In the genomic region with DNA sequence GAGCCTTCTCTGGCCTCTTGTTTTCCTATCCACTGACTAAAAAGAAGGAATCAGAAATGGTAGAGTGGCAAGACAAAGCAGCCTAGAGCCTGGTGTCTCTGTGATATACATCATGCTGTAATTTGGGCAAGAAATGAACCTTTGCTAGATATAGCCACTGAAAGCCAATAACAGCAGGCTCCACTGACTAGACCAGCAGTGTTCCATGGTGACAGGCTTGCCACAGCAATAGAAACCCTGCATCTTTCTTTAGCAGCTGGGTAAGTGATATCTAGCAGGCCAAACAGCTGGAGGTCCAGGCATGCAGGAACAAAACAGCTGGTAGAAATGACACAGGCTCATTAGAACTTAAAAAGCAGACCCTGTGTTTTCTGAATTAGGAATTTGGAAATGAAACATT, we compare ENCODE assay signal across 34 mouse cellular contexts. TPM values are rescaled to one million over a fixed set of nuclear protein-coding genes. Genes with fewer than 3 reads are reported as not detected.
"Had no signal": no experiment of that assay in that cellular context is flagged by ENCODE, and none has a peak within 500 bp of the region (broad histone marks: within the 10 kb centered on the region; RNA-seq: fewer than 3 reads in every experiment).

No protein-coding gene starts in this region.

- H3K27ac ChIP-seq: left cerebral cortex, adult 2 months; limb, embryonic 13.5 days; limb, embryonic 15.5 days; liver, embryonic 12.5 days; liver, embryonic 13.5 days; liver, embryonic 14.5 days; liver, embryonic 15.5 days; lung, embryonic 15.5 days; macrophage; midbrain, embryonic 10.5 days; midbrain, embryonic 12.5 days; midbrain, embryonic 13.5 days; midbrain, embryonic 15.5 days; neural tube, embryonic 12.5 days; neural tube, embryonic 13.5 days had no signal

- H3K4me1 ChIP-seq: limb, embryonic 13.5 days; limb, embryonic 15.5 days; liver, embryonic 12.5 days; liver, embryonic 13.5 days; liver, embryonic 15.5 days; lung, embryonic 15.5 days; megakaryocyte, embryonic 14.5 days; midbrain, embryonic 10.5 days; midbrain, embryonic 12.5 days; midbrain, embryonic 13.5 days; midbrain, embryonic 15.5 days; neural tube, embryonic 12.5 days; neural tube, embryonic 13.5 days had no signal

- H3K9ac ChIP-seq: limb, embryonic 13.5 days; limb, embryonic 15.5 days; liver, embryonic 12.5 days; liver, embryonic 13.5 days; liver, embryonic 14.5 days; liver, embryonic 15.5 days; liver, postnatal 0 days; lung, embryonic 14.5 days; lung, embryonic 15.5 days; midbrain, embryonic 12.5 days; midbrain, embryonic 13.5 days; midbrain, embryonic 15.5 days; neural tube, embryonic 12.5 days; neural tube, embryonic 13.5 days had no signal

- H3K4me2 ChIP-seq: limb, embryonic 13.5 days; limb, embryonic 15.5 days; liver, embryonic 11.5 days; liver, embryonic 12.5 days; liver, embryonic 13.5 days; liver, embryonic 15.5 days; lung, embryonic 14.5 days; lung, embryonic 15.5 days; midbrain, embryonic 11.5 days; midbrain, embryonic 12.5 days; midbrain, embryonic 13.5 days; midbrain, embryonic 15.5 days; neural tube, embryonic 12.5 days; neural tube, embryonic 13.5 days had no signal

- DNase-seq: left cerebral cortex, postnatal 4 days; liver; liver, embryonic 13.5 days; liver, postnatal 0 days; lung, adult 18-20 months; lung, adult 2 months; lung, embryonic 14.5 days; lung, postnatal 10 days; lung, postnatal 14 days; lung, postnatal 36 days; lung, postnatal 4 days; midbrain, embryonic 14.5 days had no signal

- H3K4me3 ChIP-seq: left cerebral cortex, adult 2 months; limb, embryonic 13.5 days; limb, embryonic 15.5 days; liver, embryonic 12.5 days; liver, embryonic 13.5 days; liver, embryonic 15.5 days; lung, embryonic 15.5 days; megakaryocyte, embryonic 14.5 days; midbrain, embryonic 10.5 days; midbrain, embryonic 12.5 days; midbrain, embryonic 13.5 days; midbrain, embryonic 15.5 days; myocyte; neural tube, embryonic 12.5 days; neural tube, embryonic 13.5 days had no signal

- H3K27me3 ChIP-seq: limb, embryonic 13.5 days; limb, embryonic 15.5 days; liver, embryonic 12.5 days; liver, embryonic 13.5 days; liver, embryonic 15.5 days; lung, embryonic 15.5 days; megakaryocyte, embryonic 14.5 days; midbrain, embryonic 12.5 days; midbrain, embryonic 13.5 days; midbrain, embryonic 15.5 days; neural tube, embryonic 12.5 days; neural tube, embryonic 13.5 days had no signal

- ATAC-seq: liver, embryonic 12.5 days; liver, postnatal 0 days; lung, postnatal 0 days; midbrain, embryonic 13.5 days; midbrain, embryonic 15.5 days; midbrain, embryonic 16.5 days had no signal

- H3K9me3 ChIP-seq: limb, embryonic 13.5 days; limb, embryonic 15.5 days; liver, embryonic 12.5 days; liver, embryonic 13.5 days; liver, embryonic 15.5 days; lung, embryonic 15.5 days; megakaryocyte, embryonic 14.5 days; midbrain, embryonic 10.5 days; midbrain, embryonic 12.5 days; midbrain, embryonic 13.5 days; midbrain, embryonic 15.5 days; neural tube, embryonic 12.5 days; neural tube, embryonic 13.5 days had no signal

- H3K36me3 ChIP-seq: limb, embryonic 13.5 days; limb, embryonic 15.5 days; liver, embryonic 12.5 days; liver, embryonic 13.5 days; liver, embryonic 15.5 days; lung, embryonic 15.5 days; midbrain, embryonic 10.5 days; midbrain, embryonic 12.5 days; midbrain, embryonic 15.5 days; neural tube, embryonic 12.5 days; neural tube, embryonic 13.5 days had no signal

RNA-seq across cellular contexts. Expression of gene Sh2d4b, which starts 18.5 kb away (rescaled TPM):
- total RNA-seq: megakaryocyte progenitor cell, adult 5-6 weeks had no signal
- polyA plus RNA-seq: liver, adult 2 months had no signal
